Mouse (Mus musculus) midbrain, embryonic 11.5 days (tissue): ENCODE measurements at regions not wholly inside any gene's neighbourhood (a gene's known extent, or its start where the extent isn't known, plus 50 kb on each side); places are given as distances from the start of the nearest gene placed in this dataset.

Experiments
- ATAC-seq: fragments of 200-750 bp; cut with Nextera tagmentation; 2 replicates; pipeline ENCODE4 v1.8.0; 2017; ENCODE audit warnings: moderate TSS enrichment, moderate library complexity; ENCODE audit not compliant: low FRiP score
- DNase-seq: peaks from one replicate; pipeline ENCODE4 v3.0.0; 2015; ENCODE audit warnings: low spot score; ENCODE audit errors: missing footprints
- H3K27ac ChIP-seq: fragments of 300-500 bp; sonication (generic); 2 replicates; pipeline ENCODE4 v1.5.1; 2014; ENCODE audit warnings: low read depth, low read length
- H3K27me3 ChIP-seq: fragments of 300-500 bp; sonication (generic); 2 replicates; pipeline ENCODE4 v1.6.1; 2014; ENCODE audit warnings: mild to moderate bottlenecking, low read length, moderate library complexity, mixed read lengths; ENCODE audit not compliant: control insufficient read depth, insufficient read depth
- H3K36me3 ChIP-seq: fragments of 300-500 bp; sonication (generic); 2 replicates; pipeline ENCODE4 v1.6.1; 2014; ENCODE audit warnings: mild to moderate bottlenecking, low read length, moderate library complexity, mixed read lengths; ENCODE audit not compliant: control insufficient read depth, insufficient read depth
- H3K4me1 ChIP-seq: fragments of 300-500 bp; sonication (generic); 2 replicates; pipeline ENCODE4 v1.6.1; 2014; ENCODE audit warnings: low read length; ENCODE audit not compliant: control insufficient read depth, insufficient read depth
- H3K4me2 ChIP-seq: fragments of 300-500 bp; sonication (generic); 2 replicates; pipeline ENCODE4 v1.6.1; 2014; ENCODE audit warnings: mild to moderate bottlenecking, moderate library complexity
- H3K4me3 ChIP-seq: fragments of 300-500 bp; sonication (generic); 2 replicates; pipeline ENCODE4 v1.5.1; 2014; ENCODE audit warnings: low read depth, low read length
- H3K9ac ChIP-seq: fragments of 300-500 bp; sonication (generic); 2 replicates; pipeline ENCODE4 v1.6.1; 2014; ENCODE audit warnings: low read length
- H3K9me3 ChIP-seq: fragments of 300-500 bp; sonication (generic); 2 replicates; pipeline ENCODE4 v1.6.1; 2016; ENCODE audit warnings: low read length; ENCODE audit not compliant: control insufficient read depth
- WGBS: fragments of 180-500 bp; shearing (Covaris S2); extraction: QIAGEN DNeasy Blood & Tissue Kit; methylation state at CpG from one replicate; pipeline ENCODE4 v1.1.7; 2014; 5-methylcytosine and 5-hydroxymethylcytosine counted together

GRCm38 (mm10) chr10:124362795-124363194 is 1026.5 kb downstream of the Slc16a7 start:
- DNase-seq (no peak), ATAC-seq (no peak)
- H3K27me3 ChIP-seq = no peaks in the 10 kb centered on the region
- H3K9me3 ChIP-seq = no peaks in the 10 kb centered on the region
- no peak overlapping the region for H3K4me3 ChIP-seq
- no peak overlapping the region for H3K9ac ChIP-seq
- no peaks in the 10 kb centered on the region for H3K4me1 ChIP-seq
- H3K36me3 ChIP-seq = no peaks in the 10 kb centered on the region
- no peak overlapping the region for H3K4me2 ChIP-seq
- H3K27ac ChIP-seq = no peak overlapping the region

- no peak overlapping the region for H3K4me3 ChIP-seq
- no peaks in the 10 kb centered on the region for H3K9me3 ChIP-seq
- H3K9ac ChIP-seq = no peak overlapping the region
- DNase-seq (no peak), ATAC-seq (no peak)
- WGBS = 84% methylated on average over 2 of the region's 2 CpGs
- no peaks in the 10 kb centered on the region for H3K4me1 ChIP-seq
- no peaks in the 10 kb centered on the region for H3K27me3 ChIP-seq
- no peak overlapping the region for H3K4me2 ChIP-seq
- H3K36me3 ChIP-seq = no peaks in the 10 kb centered on the region
- H3K27ac ChIP-seq = no peak overlapping the region
Observed at GRCm38 (mm10) chr10:124370994-124371393, 1018.3 kb downstream of the Slc16a7 start.

GRCm38 (mm10) chr10:124402647-124403046 is 986.6 kb downstream of the Slc16a7 start:
- Histone ChIP-seq H3K4me3 (no peak overlapping the region), H3K27ac (no peak overlapping the region), H3K27me3 (no peaks in the 10 kb centered on the region), H3K9ac (no peak overlapping the region), H3K4me1 (no peaks in the 10 kb centered on the region), H3K4me2 (no peak overlapping the region), H3K9me3 (no peaks in the 10 kb centered on the region), H3K36me3 (no peaks in the 10 kb centered on the region)
- 81% methylated on average over 2 of the region's 2 CpGs for WGBS
- DNase-seq (no peak), ATAC-seq (no peak)

- Histone ChIP-seq H3K9ac (no peak overlapping the region), H3K36me3 (no peaks in the 10 kb centered on the region), H3K4me2 (no peak overlapping the region), H3K4me1 (no peaks in the 10 kb centered on the region), H3K27me3 (no peaks in the 10 kb centered on the region), H3K9me3 (no peaks in the 10 kb centered on the region), H3K27ac (no peak overlapping the region), H3K4me3 (no peak overlapping the region)
- ATAC-seq = no peak
- WGBS = 76% methylated on average over 2 of the region's 2 CpGs
- no peak for DNase-seq
Observed at GRCm38 (mm10) chr10:124409633-124410032, 979.6 kb downstream of the Slc16a7 start.

- Histone ChIP-seq H3K4me1 (no peaks in the 10 kb centered on the region), H3K9me3 (no peaks in the 10 kb centered on the region), H3K36me3 (no peaks in the 10 kb centered on the region), H3K27me3 (no peaks in the 10 kb centered on the region), H3K9ac (no peak overlapping the region), H3K27ac (no peak overlapping the region), H3K4me3 (no peak overlapping the region), H3K4me2 (no peak overlapping the region)
- ATAC-seq = no peak
- 92% methylated on average over 6 of the region's 6 CpGs for WGBS
- DNase-seq = no peak
Observed at GRCm38 (mm10) chr10:124416531-124416930, 972.7 kb downstream of the Slc16a7 start.

GRCm38 (mm10) chr10:124423418-124423817 is 965.8 kb downstream of the Slc16a7 start:
- Histone ChIP-seq H3K4me2 (no peak overlapping the region), H3K27ac (no peak overlapping the region), H3K4me3 (no peak overlapping the region), H3K9ac (no peak overlapping the region), H3K27me3 (no peaks in the 10 kb centered on the region), H3K4me1 (no peaks in the 10 kb centered on the region), H3K9me3 (no peaks in the 10 kb centered on the region), H3K36me3 (no peaks in the 10 kb centered on the region)
- 65% methylated on average over 2 of the region's 2 CpGs for whole genome bisulfite sequencing
- DNase-seq (no peak), ATAC-seq (no peak)
